Mouse (Mus musculus): ENCODE results near the gene Tox2.

Gene Tox2

GRCm38 (mm10) chr2:163256765-163257164, 53.8 kb downstream of the Tox2 start:
- no peak for DNase-seq (ENCODE audit: low spot score)

GRCm38 (mm10) chr2:163261362-163262054, 58.6 kb downstream of the Tox2 start:
- no peak for DNase-seq (ENCODE audit: low spot score)

- no peak for DNase-seq (ENCODE audit: low spot score)
These were observed 59.1 kb downstream of the Tox2 start for GRCm38 (mm10) chr2:163262055-163262420.

- DNase-seq (ENCODE audit: low spot score) = no peak
These were observed 64.2 kb downstream of the Tox2 start for GRCm38 (mm10) chr2:163267097-163267496.

- DNase-seq (ENCODE audit: low spot score) = no peak
These were observed 68.9 kb downstream of the Tox2 start for GRCm38 (mm10) chr2:163271581-163272492.

GRCm38 (mm10) chr2:163273815-163274214, 70.9 kb downstream of the Tox2 start:
- no peak for DNase-seq (ENCODE audit: low spot score)

- DNase-seq (ENCODE audit: low spot score) = no peak
These were observed 73.1 kb downstream of the Tox2 start for GRCm38 (mm10) chr2:163275986-163276385.

- DNase-seq (ENCODE audit: low spot score) = no peak
These were observed 75.1 kb downstream of the Tox2 start for GRCm38 (mm10) chr2:163277979-163278378.

- no peak for DNase-seq (ENCODE audit: low spot score)
These were observed 77.9 kb downstream of the Tox2 start for GRCm38 (mm10) chr2:163280636-163281322.

GRCm38 (mm10) chr2:163284856-163285255, 81.9 kb downstream of the Tox2 start:
- DNase-seq (ENCODE audit: low spot score) = no peak

- no peak for DNase-seq (ENCODE audit: low spot score)
These were observed 82.4 kb downstream of the Tox2 start for GRCm38 (mm10) chr2:163285335-163285734.

- DNase-seq (ENCODE audit: low spot score) = no peak
These were observed 82.8 kb downstream of the Tox2 start for GRCm38 (mm10) chr2:163285762-163286161.

GRCm38 (mm10) chr2:163288881-163289379, 86.0 kb downstream of the Tox2 start:
- no peak for DNase-seq (ENCODE audit: low spot score)

- DNase-seq (ENCODE audit: low spot score) = no peak
These were observed 94.2 kb downstream of the Tox2 start for GRCm38 (mm10) chr2:163296999-163297630.

- DNase-seq (ENCODE audit: low spot score) = peak; percentile 8
These were observed 97.4 kb downstream of the Tox2 start for GRCm38 (mm10) chr2:163300069-163301060.

- DNase-seq (ENCODE audit: low spot score) = no peak
These were observed 98.7 kb downstream of the Tox2 start for GRCm38 (mm10) chr2:163301641-163302040.

- no peak for DNase-seq (ENCODE audit: low spot score)
These were observed 100.1 kb downstream of the Tox2 start for GRCm38 (mm10) chr2:163303037-163303436.

GRCm38 (mm10) chr2:163309376-163309775, 106.5 kb downstream of the Tox2 start:
- no peak for DNase-seq (ENCODE audit: low spot score)

GRCm38 (mm10) chr2:163310163-163310688, 107.3 kb downstream of the Tox2 start:
- DNase-seq (ENCODE audit: low spot score) = no peak

GRCm38 (mm10) chr2:163317281-163317680, 114.4 kb downstream of the Tox2 start:
- no peak for DNase-seq (ENCODE audit: low spot score)

Measured in adipocyte (in vitro differentiated cells).